Mouse (Mus musculus) 416B (cell line): ENCODE data around the gene Hsd3b7.
A peak's percentile ranks its signal among the peaks of the same experiment; 100 is the strongest.

Experiments
- DNase-seq: peaks from one replicate; pipeline ENCODE4 v3.0.0; 2011; ENCODE audit warnings: low read depth

Gene Hsd3b7

GRCm38 (mm10) chr7:127776426-127776825, 24.0 kb upstream of the Hsd3b7 start, which contains the start of gene Setd1a:
Gene Setd1a, plus strand, starts transcription at chr7:127776670.
- DNase-seq: peak; percentile 90

- DNase-seq: peak; percentile 98
These were observed 23.4 kb upstream of the Hsd3b7 start for GRCm38 (mm10) chr7:127776878-127777473.

- peak; percentile 58 for DNase-seq
These were observed 22.7 kb upstream of the Hsd3b7 start for GRCm38 (mm10) chr7:127777474-127778266.

- no peak for DNase-seq
These were observed 22.1 kb upstream of the Hsd3b7 start for GRCm38 (mm10) chr7:127778350-127778749.

GRCm38 (mm10) chr7:127785308-127785707, 15.1 kb upstream of the Hsd3b7 start, which contains the start of gene Gm49388:
Gene Gm49388, plus strand, starts transcription at chr7:127785608.
- DNase-seq: no peak

- DNase-seq: no peak
These were observed 3.1 kb upstream of the Hsd3b7 start for GRCm38 (mm10) chr7:127797076-127797845.

GRCm38 (mm10) chr7:127798591-127798990, 1.8 kb upstream of the Hsd3b7 start:
- DNase-seq: no peak

GRCm38 (mm10) chr7:127799211-127799610, 1.2 kb upstream of the Hsd3b7 start:
- DNase-seq: no peak

GRCm38 (mm10) chr7:127799738-127800137, 666 bp upstream of the Hsd3b7 start:
- no peak for DNase-seq

GRCm38 (mm10) chr7:127801010-127801621, 712 bp downstream of the Hsd3b7 start:
- DNase-seq: peak; percentile 74

GRCm38 (mm10) chr7:127802313-127802712, 1.9 kb downstream of the Hsd3b7 start:
- no peak for DNase-seq

- DNase-seq: no peak
These were observed 8.4 kb downstream of the Hsd3b7 start for GRCm38 (mm10) chr7:127808821-127809220.

GRCm38 (mm10) chr7:127809846-127810245, 9.4 kb downstream of the Hsd3b7 start:
- no peak for DNase-seq

GRCm38 (mm10) chr7:127810650-127811049, 10.2 kb downstream of the Hsd3b7 start:
- DNase-seq: no peak

GRCm38 (mm10) chr7:127811240-127811639, 10.8 kb downstream of the Hsd3b7 start:
- DNase-seq: no peak

GRCm38 (mm10) chr7:127812292-127812691, 11.9 kb downstream of the Hsd3b7 start:
- no peak for DNase-seq

- no peak for DNase-seq
These were observed 13.4 kb downstream of the Hsd3b7 start for GRCm38 (mm10) chr7:127813821-127814220.

GRCm38 (mm10) chr7:127814241-127814921, 14.0 kb downstream of the Hsd3b7 start:
- no peak for DNase-seq

GRCm38 (mm10) chr7:127815116-127815665, 14.8 kb downstream of the Hsd3b7 start:
- DNase-seq: no peak

GRCm38 (mm10) chr7:127815954-127816821, 15.8 kb downstream of the Hsd3b7 start:
- DNase-seq: peak; percentile 80
